Mouse (Mus musculus) olfactory bulb, adult 2 months (tissue): ENCODE results near the gene Rab11fip4.

ENCODE experiments used
- CTCF ChIP-seq: fragments of 200-500 bp; IDR thresholded peaks from 2 replicates; pipeline ENCODE4 v1.5.1; 2012; ENCODE audit warnings: low read depth, mild to moderate bottlenecking, low read length, moderate library complexity; ENCODE audit not compliant: insufficient read depth
- POLR2A ChIP-seq: fragments of 200-500 bp; IDR thresholded peaks from 2 replicates; pipeline ENCODE4 v1.6.1; 2012; ENCODE audit warnings: mild to moderate bottlenecking, low read depth, low read length, moderate library complexity; ENCODE audit not compliant: insufficient read depth

- TF ChIP-seq POLR2A (no peak), CTCF (no peak)
Observed at GRCm38 (mm10) chr11:79689916-79690315, 98.9 kb downstream of the Rab11fip4 start.
